ENCODE assay signal across 10 mouse cellular contexts in genomic region chr14:19709161-19709560, GRCm38 (mm10). TPM values are rescaled to one million over a fixed set of nuclear protein-coding genes. Genes with fewer than 3 reads are reported as not detected.
DNase-seq lines count a peak whose midpoint lies in the region; ATAC-seq and TF ChIP-seq lines count a peak whose summit lies in the region.
"Had no signal": no experiment of that assay in that cellular context is flagged by ENCODE, and none has a peak within 500 bp of the region (broad histone marks: within the 10 kb centered on the region; RNA-seq: fewer than 3 reads in every experiment).

No protein-coding gene starts in this region.

- H3K9me3 ChIP-seq in forebrain, embryonic 10.5 days = no peaks in the 10 kb centered on the region
- no peaks in the 10 kb centered on the region for H3K9me3 ChIP-seq in forebrain, embryonic 15.5 days
- H3K9me3 ChIP-seq in intestine, postnatal 0 days (ENCODE audit: control insufficient read depth) = no peaks in the 10 kb centered on the region
- no peaks in the 10 kb centered on the region for H3K9me3 ChIP-seq in midbrain, embryonic 10.5 days (replicated peaks)

- H3K9ac ChIP-seq in forebrain, embryonic 15.5 days (replicated peaks) = no peak overlapping the region
- no peak overlapping the region for H3K9ac ChIP-seq in intestine, postnatal 0 days (ENCODE audit: low read depth, low read length)

- H3K27me3 ChIP-seq in forebrain, embryonic 10.5 days (ENCODE audit: poor library complexity, severe bottlenecking) = peaks cover 13% of the 10 kb centered on the region
- no peaks in the 10 kb centered on the region for H3K27me3 ChIP-seq in forebrain, embryonic 15.5 days
- no peaks in the 10 kb centered on the region for H3K27me3 ChIP-seq in intestine, postnatal 0 days (replicated peaks; ENCODE audit: control insufficient read depth, insufficient read depth, low read length)
- peaks cover 12% of the 10 kb centered on the region for H3K27me3 ChIP-seq in midbrain, embryonic 10.5 days (ENCODE audit: low read depth, poor library complexity, severe bottlenecking)

- H3K4me1 ChIP-seq in forebrain, embryonic 10.5 days = peaks cover 38% of the 10 kb centered on the region
- peaks cover 8% of the 10 kb centered on the region; the same call in 1 of the 2 replicates for H3K4me1 ChIP-seq in forebrain, embryonic 15.5 days
- H3K4me1 ChIP-seq in intestine, postnatal 0 days (replicated peaks; ENCODE audit: control insufficient read depth, insufficient read depth, low read length) = peaks cover 5% of the 10 kb centered on the region; the same call in 1 of the 2 replicates
- H3K4me1 ChIP-seq in midbrain, embryonic 10.5 days = peaks cover 18% of the 10 kb centered on the region

- H3K4me2 ChIP-seq in forebrain, embryonic 15.5 days (replicated peaks) = no peak overlapping the region
- peak overlapping the region; percentile 66 for H3K4me2 ChIP-seq in intestine, postnatal 0 days (replicated peaks; ENCODE audit: low read depth)

- no peak for ATAC-seq in forebrain, embryonic 15.5 days (replicated peaks)
- no peak for ATAC-seq in intestine, postnatal 0 days
- ATAC-seq in CD4-positive, CD25-positive, alpha-beta regulatory T cell, adult 4 months = no peak

- H3K27ac ChIP-seq in forebrain, embryonic 10.5 days = peak overlapping the region; percentile 78
- no peak overlapping the region for H3K27ac ChIP-seq in forebrain, embryonic 15.5 days (replicated peaks)
- H3K27ac ChIP-seq in intestine, postnatal 0 days (ENCODE audit: low read depth, low read length) = 0 out of 2 replicates have a peak overlapping the region, but pooled peaks have one; percentile 0
- H3K27ac ChIP-seq in midbrain, embryonic 10.5 days (replicated peaks) = peak overlapping the region; percentile 71
- H3K27ac ChIP-seq: gastrocnemius, adult 2 months had no signal

- H3K4me3 ChIP-seq in forebrain, embryonic 10.5 days = no peak overlapping the region
- H3K4me3 ChIP-seq in forebrain, embryonic 15.5 days = no peak overlapping the region
- peak overlapping the region; percentile 38; the same call in 1 of the 2 replicates for H3K4me3 ChIP-seq in intestine, postnatal 0 days (ENCODE audit: low read depth, low read length)
- no peak overlapping the region for H3K4me3 ChIP-seq in midbrain, embryonic 10.5 days
- H3K4me3 ChIP-seq: gastrocnemius, adult 2 months had no signal

- 43% methylated on average over 9 of the region's 9 CpGs for WGBS in forebrain, embryonic 10.5 days
- WGBS in forebrain, embryonic 15.5 days = 37% methylated on average over 9 of the region's 9 CpGs
- WGBS in intestine, postnatal 0 days = 58% methylated on average over 9 of the region's 9 CpGs
- WGBS in midbrain, embryonic 10.5 days = 59% methylated on average over 9 of the region's 9 CpGs

- DNase-seq in forebrain, embryonic 10.5 days (ENCODE audit: extremely low spot score, low spot score) = peak; percentile 23
- DNase-seq in embryo, embryonic 11 days = peak; percentile 53
- DNase-seq in midbrain, embryonic 10.5 days (ENCODE audit: low spot score) = peak; percentile 17
- no peak for DNase-seq in layer of hippocampus, adult 18-20 months (ENCODE audit: low spot score in 2 of 2)
- DNase-seq in cerebellum, postnatal 14 days = no peak
- DNase-seq: cerebellum, adult 11 months; gastrocnemius, adult 2 months had no signal

- H3K36me3 ChIP-seq in forebrain, embryonic 10.5 days (replicated peaks) = no peaks in the 10 kb centered on the region
- H3K36me3 ChIP-seq in forebrain, embryonic 15.5 days = no peaks in the 10 kb centered on the region
- no peaks in the 10 kb centered on the region for H3K36me3 ChIP-seq in intestine, postnatal 0 days (ENCODE audit: control insufficient read depth, insufficient read depth)
- no peaks in the 10 kb centered on the region for H3K36me3 ChIP-seq in midbrain, embryonic 10.5 days

- no peak for TF ChIP-seq CTCF in intestine, postnatal 0 days (IDR thresholded peaks at IDR 0.05; ENCODE audit: low read depth)

RNA-seq across cellular contexts. Expression of gene Nid2, which starts 41.9 kb away (rescaled TPM):
- polyA plus RNA-seq in forebrain, embryonic 10.5 days (2016; fragmentation: Nextera tagmentation; extraction: Ambion mirVana) = 50.2 and 55.6 TPM in 2 replicates
- 22.2 and 29.9 TPM in 2 replicates for polyA plus RNA-seq in forebrain, embryonic 15.5 days (2015; fragmentation: Nextera tagmentation; extraction: Ambion mirVana)
- polyA plus RNA-seq in intestine, postnatal 0 days (2015; fragmentation: Nextera tagmentation; extraction: Ambion mirVana) = 20.0 and 21.8 TPM in 2 replicates
- polyA plus RNA-seq in midbrain, embryonic 10.5 days (2016; fragmentation: Nextera tagmentation; extraction: Ambion mirVana) = 41.0 and 41.6 TPM in 2 replicates
- 1 to 10 TPM; 1.6 to 3.0 TPM for total RNA-seq in layer of hippocampus, adult 18-20 months (2021)
- 1 to 10 TPM; 1.1 to 5.1 TPM for polyA plus RNA-seq in CD4-positive, CD25-positive, alpha-beta regulatory T cell, adult 4 months (2017; shearing (Covaris generic))

Comparison
In these comparisons a context has a peak if more than half of its experiments do, and no peak if none do; other contexts are left out.
1. DNase-seq: peak in forebrain, embryonic 10.5 days (single experiment), embryo, embryonic 11 days (single experiment) and midbrain, embryonic 10.5 days (single experiment); none in layer of hippocampus, adult 18-20 months (0 of 2) and cerebellum, postnatal 14 days (0 of 2).